Mouse (Mus musculus): ENCODE measurements at regions not wholly inside any gene's neighbourhood (a gene's known extent, or its start where the extent isn't known, plus 50 kb on each side); places are given as distances from the start of the nearest gene placed in this dataset.
A peak's percentile ranks its signal among the peaks of the same experiment; 100 is the strongest.

- Histone ChIP-seq H3K4me1 (ENCODE audit: control insufficient read depth, insufficient read depth, low read length) (no peaks in the 10 kb centered on the region), H3K27ac (replicated peaks; ENCODE audit: low read depth, low read length) (no peak overlapping the region), H3K9ac (replicated peaks; ENCODE audit: low read length) (no peak overlapping the region), H3K4me3 (replicated peaks; ENCODE audit: low read depth, low read length) (no peak overlapping the region), H3K4me2 (ENCODE audit: low read length) (no peak overlapping the region), H3K27me3 (ENCODE audit: control insufficient read depth, insufficient read depth, low read length) (no peaks in the 10 kb centered on the region), H3K36me3 (ENCODE audit: control insufficient read depth, insufficient read depth, low read length) (no peaks in the 10 kb centered on the region), H3K9me3 (ENCODE audit: control insufficient read depth, low read length) (no peaks in the 10 kb centered on the region)
- DNase-seq = no peak
- 94% methylated on average over 12 of the region's 12 CpGs for WGBS
- no peak for ATAC-seq (ENCODE audit: low FRiP score, low TSS enrichment)
These were observed 439.2 kb downstream of the Tmem182 start for GRCm38 (mm10) chr1:41244627-41245026.

GRCm38 (mm10) chr1:41264214-41264613 is 458.8 kb downstream of the Tmem182 start:
- Histone ChIP-seq H3K9ac (replicated peaks; ENCODE audit: low read length) (no peak overlapping the region), H3K4me3 (replicated peaks; ENCODE audit: low read depth, low read length) (no peak overlapping the region), H3K27me3 (ENCODE audit: control insufficient read depth, insufficient read depth, low read length) (no peaks in the 10 kb centered on the region), H3K36me3 (ENCODE audit: control insufficient read depth, insufficient read depth, low read length) (no peaks in the 10 kb centered on the region), H3K4me2 (ENCODE audit: low read length) (no peak overlapping the region), H3K27ac (replicated peaks; ENCODE audit: low read depth, low read length) (no peak overlapping the region), H3K4me1 (ENCODE audit: control insufficient read depth, insufficient read depth, low read length) (no peaks in the 10 kb centered on the region), H3K9me3 (ENCODE audit: control insufficient read depth, low read length) (no peaks in the 10 kb centered on the region)
- DNase-seq (peak; percentile 72), ATAC-seq (ENCODE audit: low FRiP score, low TSS enrichment) (no peak)
- WGBS = 39% methylated on average over 10 of the region's 10 CpGs

- DNase-seq (peak; percentile 73), ATAC-seq (ENCODE audit: low FRiP score, low TSS enrichment) (peak; percentile 59)
- Histone ChIP-seq H3K4me3 (replicated peaks; ENCODE audit: low read depth, low read length) (no peak overlapping the region), H3K36me3 (ENCODE audit: control insufficient read depth, insufficient read depth, low read length) (no peaks in the 10 kb centered on the region), H3K9ac (replicated peaks; ENCODE audit: low read length) (no peak overlapping the region), H3K27ac (replicated peaks; ENCODE audit: low read depth, low read length) (no peak overlapping the region; the same call in 1 of the 2 replicates), H3K9me3 (ENCODE audit: control insufficient read depth, low read length) (no peaks in the 10 kb centered on the region), H3K27me3 (ENCODE audit: control insufficient read depth, insufficient read depth, low read length) (no peaks in the 10 kb centered on the region), H3K4me1 (ENCODE audit: control insufficient read depth, insufficient read depth, low read length) (peaks cover 39% of the 10 kb centered on the region), H3K4me2 (ENCODE audit: low read length) (no peak overlapping the region)
- 6% methylated on average over 4 of the region's 4 CpGs for WGBS
These were observed 465.8 kb downstream of the Tmem182 start for GRCm38 (mm10) chr1:41271111-41271730.

- peak overlapping the region; percentile 73 for H3K27ac ChIP-seq (replicated peaks; ENCODE audit: low read depth, low read length)
- H3K9me3 ChIP-seq (ENCODE audit: control insufficient read depth, low read length) = no peaks in the 10 kb centered on the region
- H3K4me2 ChIP-seq (ENCODE audit: low read length) = peak overlapping the region; percentile 46
- ATAC-seq (ENCODE audit: low FRiP score, low TSS enrichment) (no peak), DNase-seq (peak; percentile 76)
- peak overlapping the region; percentile 19; the same call in 1 of the 2 replicates for H3K4me3 ChIP-seq (replicated peaks; ENCODE audit: low read depth, low read length)
- no peaks in the 10 kb centered on the region for H3K27me3 ChIP-seq (ENCODE audit: control insufficient read depth, insufficient read depth, low read length)
- H3K36me3 ChIP-seq (ENCODE audit: control insufficient read depth, insufficient read depth, low read length) = no peaks in the 10 kb centered on the region
- 1% methylated on average over 10 of the region's 10 CpGs for WGBS
- peaks cover 41% of the 10 kb centered on the region for H3K4me1 ChIP-seq (ENCODE audit: control insufficient read depth, insufficient read depth, low read length)
- no peak overlapping the region; the same call in 1 of the 2 replicates for H3K9ac ChIP-seq (replicated peaks; ENCODE audit: low read length)
These were observed 469.3 kb downstream of the Tmem182 start for GRCm38 (mm10) chr1:41274573-41275270.

- H3K4me3 ChIP-seq (replicated peaks; ENCODE audit: low read depth, low read length) = peak overlapping the region; percentile 19
- H3K9me3 ChIP-seq (ENCODE audit: control insufficient read depth, low read length) = no peaks in the 10 kb centered on the region
- peak overlapping the region; percentile 46 for H3K4me2 ChIP-seq (ENCODE audit: low read length)
- H3K27me3 ChIP-seq (ENCODE audit: control insufficient read depth, insufficient read depth, low read length) = no peaks in the 10 kb centered on the region
- 2% methylated on average over 8 of the region's 8 CpGs for WGBS
- no peak for ATAC-seq (ENCODE audit: low FRiP score, low TSS enrichment)
- H3K4me1 ChIP-seq (ENCODE audit: control insufficient read depth, insufficient read depth, low read length) = peaks cover 39% of the 10 kb centered on the region
- H3K27ac ChIP-seq (replicated peaks; ENCODE audit: low read depth, low read length) = peak overlapping the region; percentile 73
- peak; percentile 60 for DNase-seq
- H3K36me3 ChIP-seq (ENCODE audit: control insufficient read depth, insufficient read depth, low read length) = no peaks in the 10 kb centered on the region
- no peak overlapping the region; the same call in 1 of the 2 replicates for H3K9ac ChIP-seq (replicated peaks; ENCODE audit: low read length)
These were observed 469.8 kb downstream of the Tmem182 start for GRCm38 (mm10) chr1:41275271-41275624.

GRCm38 (mm10) chr1:41275642-41276041 is 470.2 kb downstream of the Tmem182 start:
- 4% methylated on average over 6 of the region's 6 CpGs for WGBS
- DNase-seq = peak; percentile 62
- Histone ChIP-seq H3K4me2 (ENCODE audit: low read length) (peak overlapping the region; percentile 46), H3K27ac (replicated peaks; ENCODE audit: low read depth, low read length) (peak overlapping the region; percentile 73), H3K4me1 (ENCODE audit: control insufficient read depth, insufficient read depth, low read length) (peaks cover 35% of the 10 kb centered on the region), H3K4me3 (replicated peaks; ENCODE audit: low read depth, low read length) (peak overlapping the region; percentile 19), H3K9me3 (ENCODE audit: control insufficient read depth, low read length) (no peaks in the 10 kb centered on the region), H3K36me3 (ENCODE audit: control insufficient read depth, insufficient read depth, low read length) (no peaks in the 10 kb centered on the region), H3K9ac (replicated peaks; ENCODE audit: low read length) (no peak overlapping the region; the same call in 1 of the 2 replicates), H3K27me3 (ENCODE audit: control insufficient read depth, insufficient read depth, low read length) (no peaks in the 10 kb centered on the region)
- no peak for ATAC-seq (ENCODE audit: low FRiP score, low TSS enrichment)

GRCm38 (mm10) chr1:41276303-41276702 is 470.9 kb downstream of the Tmem182 start:
- H3K27ac ChIP-seq (replicated peaks; ENCODE audit: low read depth, low read length) = no peak overlapping the region
- DNase-seq = no peak

GRCm38 (mm10) chr1:41285221-41285620 is 479.8 kb downstream of the Tmem182 start:
- 89% methylated on average over 9 of the region's 9 CpGs for WGBS
- no peak for DNase-seq

More at GRCm38 (mm10) chr1:41276303-41276702, 470.9 kb downstream of the Tmem182 start:
- Histone ChIP-seq H3K27me3 (ENCODE audit: control insufficient read depth, insufficient read depth, low read length) (no peaks in the 10 kb centered on the region), H3K9me3 (ENCODE audit: control insufficient read depth, low read length) (no peaks in the 10 kb centered on the region), H3K4me1 (ENCODE audit: control insufficient read depth, insufficient read depth, low read length) (peaks cover 33% of the 10 kb centered on the region), H3K4me2 (ENCODE audit: low read length) (peak overlapping the region; percentile 22; the same call in 1 of the 2 replicates), H3K36me3 (ENCODE audit: control insufficient read depth, insufficient read depth, low read length) (no peaks in the 10 kb centered on the region), H3K9ac (replicated peaks; ENCODE audit: low read length) (no peak overlapping the region), H3K4me3 (replicated peaks; ENCODE audit: low read depth, low read length) (no peak overlapping the region)
- no peak for ATAC-seq (ENCODE audit: low FRiP score, low TSS enrichment)
- WGBS = 39% methylated on average over 6 of the region's 6 CpGs

GRCm38 (mm10) chr1:41286221-41286620 is 480.8 kb downstream of the Tmem182 start:
- Histone ChIP-seq H3K9me3 (ENCODE audit: control insufficient read depth, low read length) (no peaks in the 10 kb centered on the region), H3K27ac (replicated peaks; ENCODE audit: low read depth, low read length) (no peak overlapping the region), H3K4me2 (ENCODE audit: low read length) (no peak overlapping the region), H3K27me3 (ENCODE audit: control insufficient read depth, insufficient read depth, low read length) (no peaks in the 10 kb centered on the region), H3K4me3 (replicated peaks; ENCODE audit: low read depth, low read length) (no peak overlapping the region), H3K9ac (replicated peaks; ENCODE audit: low read length) (no peak overlapping the region), H3K36me3 (ENCODE audit: control insufficient read depth, insufficient read depth, low read length) (no peaks in the 10 kb centered on the region), H3K4me1 (ENCODE audit: control insufficient read depth, insufficient read depth, low read length) (no peaks in the 10 kb centered on the region)
- DNase-seq (no peak), ATAC-seq (ENCODE audit: low FRiP score, low TSS enrichment) (no peak)
- WGBS = 94% methylated on average over 9 of the region's 9 CpGs

More at GRCm38 (mm10) chr1:41285221-41285620, 479.8 kb downstream of the Tmem182 start:
- no peak for ATAC-seq (ENCODE audit: low FRiP score, low TSS enrichment)
- Histone ChIP-seq H3K27ac (replicated peaks; ENCODE audit: low read depth, low read length) (no peak overlapping the region), H3K27me3 (ENCODE audit: control insufficient read depth, insufficient read depth, low read length) (no peaks in the 10 kb centered on the region), H3K9me3 (ENCODE audit: control insufficient read depth, low read length) (no peaks in the 10 kb centered on the region), H3K36me3 (ENCODE audit: control insufficient read depth, insufficient read depth, low read length) (no peaks in the 10 kb centered on the region), H3K9ac (replicated peaks; ENCODE audit: low read length) (no peak overlapping the region), H3K4me1 (ENCODE audit: control insufficient read depth, insufficient read depth, low read length) (no peaks in the 10 kb centered on the region), H3K4me3 (replicated peaks; ENCODE audit: low read depth, low read length) (no peak overlapping the region), H3K4me2 (ENCODE audit: low read length) (no peak overlapping the region)

All from midbrain, embryonic 14.5 days (tissue).